Mouse (Mus musculus): ENCODE data around the gene Slc25a34. TPM values are rescaled to one million over a fixed set of nuclear protein-coding genes. Genes with fewer than 3 reads are reported as not detected.
A peak's percentile ranks its signal among the peaks of the same experiment; 100 is the strongest.

Slc25a34 gene
- not detected in 2 replicates for polyA plus RNA-seq (2014; fragmentation: Nextera tagmentation; extraction: Ambion mirVana)

- no peak within 1 kb of the TSS for H3K4me3 ChIP-seq (ENCODE audit: low read depth, low read length)
Observed at GRCm38 (mm10) chr4:141623666-141624065, at the start of gene Slc25a34. Gene Slc25a34, minus strand, starts transcription at chr4:141623821.

DNA sequence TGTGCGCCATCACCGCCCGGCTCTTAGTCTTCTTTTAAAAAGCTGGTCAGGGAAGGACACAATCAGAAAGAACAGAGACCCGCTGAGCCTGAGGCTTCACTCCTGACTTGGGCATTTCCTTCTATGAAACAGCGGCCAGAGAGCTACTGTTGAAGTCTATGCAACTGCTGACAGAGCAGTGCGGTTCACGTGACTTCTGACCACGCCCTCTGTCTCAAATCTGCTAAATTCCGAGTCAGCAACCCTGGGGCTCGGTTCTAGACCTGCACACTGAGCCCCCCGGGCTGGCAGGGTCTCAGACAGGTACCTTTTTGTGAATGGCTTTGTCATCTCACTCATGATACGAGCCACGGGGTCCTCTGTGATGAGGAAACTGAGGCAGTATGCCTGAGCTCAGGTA is 48.7 kb upstream of the Slc25a34 start:
- Histone ChIP-seq H3K4me1 (ENCODE audit: insufficient read depth) (no peaks in the 10 kb centered on the region), H3K9me3 (ENCODE audit: low read depth, low read length) (no peaks in the 10 kb centered on the region), H3K27me3 (ENCODE audit: insufficient read depth, low read length) (no peaks in the 10 kb centered on the region), H3K4me3 (ENCODE audit: low read depth, low read length) (no peak overlapping the region), H3K9ac (no peak overlapping the region), H3K36me3 (ENCODE audit: insufficient read depth) (no peaks in the 10 kb centered on the region), H3K4me2 (no peak overlapping the region), H3K27ac (ENCODE audit: low read depth) (no peak overlapping the region)
- DNase-seq (peak; percentile 36), ATAC-seq (ENCODE audit: insufficient read depth) (no peak)
- TF ChIP-seq CTCF (IDR thresholded peaks at IDR 0.05; ENCODE audit: low read depth) = no peak
- WGBS = 72% methylated on average over 13 of the region's 13 CpGs

More at GRCm38 (mm10) chr4:141623666-141624065, at the start of gene Slc25a34:
- Histone ChIP-seq H3K4me1 (ENCODE audit: insufficient read depth) (no peaks in the 10 kb centered on the region; the same call in 1 of the 2 replicates), H3K36me3 (ENCODE audit: insufficient read depth) (peaks cover 34% of the 10 kb centered on the region), H3K9me3 (ENCODE audit: low read depth, low read length) (no peaks in the 10 kb centered on the region), H3K4me2 (no peak within 1 kb of the TSS), H3K27ac (ENCODE audit: low read depth) (no peak within 1 kb of the TSS), H3K9ac (no peak within 1 kb of the TSS), H3K27me3 (ENCODE audit: insufficient read depth, low read length) (no peaks in the 10 kb centered on the region)
- ATAC-seq (ENCODE audit: insufficient read depth) = peak; percentile 45; the same call in 1 of the 2 replicates
- WGBS = 77% methylated on average over 1 of the region's 1 CpGs
- TF ChIP-seq CTCF (IDR thresholded peaks at IDR 0.05; ENCODE audit: low read depth) = no peak
- DNase-seq = no peak

GRCm38 (mm10) chr4:141671389-141671788 is 47.8 kb upstream of the Slc25a34 start:
- no peaks in the 10 kb centered on the region for H3K4me1 ChIP-seq (ENCODE audit: insufficient read depth)
- no peak overlapping the region for H3K4me2 ChIP-seq
- no peak for TF ChIP-seq CTCF (IDR thresholded peaks at IDR 0.05; ENCODE audit: low read depth)
- H3K36me3 ChIP-seq (ENCODE audit: insufficient read depth) = no peaks in the 10 kb centered on the region
- 32% methylated on average over 4 of the region's 4 CpGs for WGBS
- H3K9me3 ChIP-seq (ENCODE audit: low read depth, low read length) = no peaks in the 10 kb centered on the region
- ATAC-seq (ENCODE audit: insufficient read depth) (peak; percentile 80), DNase-seq (peak; percentile 92)
- no peak overlapping the region for H3K9ac ChIP-seq
- H3K27me3 ChIP-seq (ENCODE audit: insufficient read depth, low read length) = no peaks in the 10 kb centered on the region
- H3K4me3 ChIP-seq (ENCODE audit: low read depth, low read length) = no peak overlapping the region
- 0 out of 2 replicates have a peak overlapping the region, but pooled peaks have one; percentile 33 for H3K27ac ChIP-seq (ENCODE audit: low read depth)

DNA sequence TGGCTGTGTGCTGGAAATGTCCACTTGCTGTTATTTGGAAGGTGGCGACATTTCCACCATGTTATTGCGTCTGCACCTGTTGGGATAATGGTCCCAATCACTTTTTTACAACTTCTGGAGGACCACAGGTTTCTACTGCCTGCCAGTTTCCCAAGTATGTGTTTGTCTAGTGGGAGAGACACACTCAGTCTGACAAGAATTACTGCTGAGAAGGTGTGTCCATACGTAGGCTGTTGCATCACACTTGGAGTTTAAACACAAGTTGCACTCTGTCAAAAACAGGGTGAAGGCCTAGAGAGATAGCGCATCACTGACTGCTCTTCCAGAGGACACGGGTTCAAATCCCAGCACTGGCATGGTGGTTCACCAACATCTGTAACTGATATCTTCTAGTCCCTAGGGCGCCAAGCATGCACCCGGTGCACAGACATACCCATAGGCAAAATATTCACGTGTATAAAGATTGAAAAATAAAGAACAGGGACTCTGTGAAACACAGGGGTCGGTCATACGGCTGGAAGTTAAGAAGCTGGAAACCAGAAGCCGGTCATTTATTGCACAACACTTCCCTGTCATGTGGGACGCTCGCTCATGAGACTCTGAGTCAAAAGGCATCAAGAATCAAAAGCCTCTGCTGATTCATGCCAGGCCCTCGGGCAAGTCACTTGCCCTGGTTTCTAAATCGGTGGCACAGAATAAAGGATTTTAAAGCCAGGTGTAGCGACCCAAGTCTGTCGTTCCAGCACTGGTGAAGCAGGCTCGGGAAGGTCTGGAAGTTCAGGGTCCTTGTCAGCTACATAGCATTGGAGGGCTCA is 46.5 kb upstream of the Slc25a34 start:
- WGBS = 72% methylated on average over 18 of the region's 18 CpGs
- DNase-seq (peak; percentile 54), ATAC-seq (ENCODE audit: insufficient read depth) (no peak)
- H3K4me2 ChIP-seq = no peak overlapping the region
- no peaks in the 10 kb centered on the region for H3K9me3 ChIP-seq (ENCODE audit: low read depth, low read length)
- H3K9ac ChIP-seq = no peak overlapping the region
- no peak overlapping the region for H3K27ac ChIP-seq (ENCODE audit: low read depth)
- no peaks in the 10 kb centered on the region for H3K27me3 ChIP-seq (ENCODE audit: insufficient read depth, low read length)
- H3K4me1 ChIP-seq (ENCODE audit: insufficient read depth) = no peaks in the 10 kb centered on the region
- no peak for TF ChIP-seq CTCF (IDR thresholded peaks at IDR 0.05; ENCODE audit: low read depth)
- H3K36me3 ChIP-seq (ENCODE audit: insufficient read depth) = no peaks in the 10 kb centered on the region
- no peak overlapping the region for H3K4me3 ChIP-seq (ENCODE audit: low read depth, low read length)

DNA sequence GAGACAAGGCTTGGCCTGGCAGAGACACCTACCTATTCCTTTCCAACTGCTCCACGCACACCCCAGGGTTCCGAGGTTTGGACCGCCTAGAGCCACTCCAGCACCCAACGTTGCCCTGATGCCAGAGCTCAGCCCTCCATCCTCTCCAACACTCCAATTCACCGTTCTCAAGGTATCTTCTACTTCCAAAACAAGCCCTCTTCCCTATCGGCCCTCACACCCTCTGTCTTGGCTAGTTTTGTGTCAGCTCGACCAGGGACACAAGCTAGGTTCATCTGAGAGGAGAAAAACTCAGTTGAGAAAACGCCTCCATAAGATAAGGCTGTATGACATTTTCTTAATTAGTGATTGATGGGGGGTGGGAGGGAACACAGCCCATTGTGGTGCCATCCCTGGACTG is 41.2 kb upstream of the Slc25a34 start, which contains the start of gene Plekhm2:
Gene Plekhm2, minus strand, starts transcription at position 101 of the 400 bp plus-strand sequence.
- H3K27me3 ChIP-seq (ENCODE audit: insufficient read depth, low read length) = no peaks in the 10 kb centered on the region
- DNase-seq (no peak), ATAC-seq (ENCODE audit: insufficient read depth) (no peak)
- no peaks in the 10 kb centered on the region for H3K9me3 ChIP-seq (ENCODE audit: low read depth, low read length)
- H3K27ac ChIP-seq (ENCODE audit: low read depth) = peak within 1 kb of the TSS; percentile 78
- peaks cover 8% of the 10 kb centered on the region for H3K4me1 ChIP-seq (ENCODE audit: insufficient read depth)
- H3K9ac ChIP-seq = peak within 1 kb of the TSS; percentile 94
- peaks cover 13% of the 10 kb centered on the region for H3K36me3 ChIP-seq (ENCODE audit: insufficient read depth)
- peak within 1 kb of the TSS; percentile 86 for H3K4me3 ChIP-seq (ENCODE audit: low read depth, low read length)
- peak within 1 kb of the TSS; percentile 90 for H3K4me2 ChIP-seq
- 58% methylated on average over 8 of the region's 8 CpGs for WGBS
- TF ChIP-seq CTCF (IDR thresholded peaks at IDR 0.05; ENCODE audit: low read depth) = no peak

DNA sequence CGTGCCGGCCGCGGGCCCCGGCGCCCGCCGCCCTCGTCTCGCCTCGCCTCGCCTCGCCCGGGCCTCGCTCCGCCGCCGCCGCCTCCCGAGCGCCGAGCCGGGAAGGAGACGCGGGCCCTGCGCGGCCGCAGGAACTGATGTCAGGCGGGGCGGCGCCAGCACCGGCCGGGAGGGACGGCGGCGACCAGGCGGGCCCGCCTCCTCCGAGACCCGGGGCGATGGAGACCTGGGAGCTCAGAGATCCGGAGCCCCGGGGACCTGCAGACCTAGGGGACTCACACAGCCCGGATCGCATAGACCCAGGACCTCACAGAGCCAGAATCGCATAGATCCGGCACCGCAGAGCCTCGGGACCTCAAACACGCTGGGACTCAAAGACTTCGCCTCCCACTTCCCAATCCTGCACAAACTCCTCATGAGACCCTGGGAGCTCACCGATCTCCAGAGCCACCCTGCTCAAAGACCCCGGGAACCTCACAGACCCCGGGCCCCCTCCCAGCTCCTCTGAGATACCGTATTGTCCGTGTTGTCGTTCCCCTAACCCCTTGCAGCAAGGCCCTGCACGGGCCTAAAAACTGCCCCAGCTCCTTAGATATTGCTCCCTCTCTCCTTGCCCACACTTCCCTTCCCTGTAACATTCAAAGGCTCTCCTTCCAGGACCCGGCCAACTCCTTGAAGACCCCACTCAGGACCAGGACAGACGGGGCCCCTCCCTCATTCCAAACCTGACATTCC is 40.6 kb upstream of the Slc25a34 start:
- Histone ChIP-seq H3K9me3 (ENCODE audit: low read depth, low read length) (no peaks in the 10 kb centered on the region), H3K4me1 (ENCODE audit: insufficient read depth) (peaks cover 8% of the 10 kb centered on the region), H3K36me3 (ENCODE audit: insufficient read depth) (peaks cover 19% of the 10 kb centered on the region), H3K9ac (peak overlapping the region; percentile 94), H3K4me2 (peak overlapping the region; percentile 90), H3K27ac (ENCODE audit: low read depth) (peak overlapping the region; percentile 78), H3K4me3 (ENCODE audit: low read depth, low read length) (peak overlapping the region; percentile 86), H3K27me3 (ENCODE audit: insufficient read depth, low read length) (no peaks in the 10 kb centered on the region)
- ATAC-seq (ENCODE audit: insufficient read depth) = peak; percentile 87
- no peak for TF ChIP-seq CTCF (IDR thresholded peaks at IDR 0.05; ENCODE audit: low read depth)
- DNase-seq = peak; percentile 80
- 2% methylated on average over 60 of the region's 60 CpGs for WGBS
